Mouse (Mus musculus) small intestine, adult 2 months (tissue): ENCODE results near the gene Smim1. TPM values are rescaled to one million over a fixed set of nuclear protein-coding genes. Genes with fewer than 3 reads are reported as not detected.

Experiments
- H3K27ac ChIP-seq: fragments of 200-500 bp; 2 replicates; pipeline ENCODE4 v1.5.1; 2012; ENCODE audit warnings: low read depth, low read length, control low read depth, inconsistent platforms; ENCODE audit not compliant: insufficient read depth
- H3K27me3 ChIP-seq: fragments of 200-500 bp; 2 replicates; pipeline ENCODE4 v1.6.1; 2012; ENCODE audit warnings: mild to moderate bottlenecking, moderate library complexity, low read length, inconsistent platforms; ENCODE audit not compliant: control insufficient read depth, insufficient read depth
- H3K36me3 ChIP-seq: fragments of 200-500 bp; 2 replicates; pipeline ENCODE4 v1.6.1; 2012; ENCODE audit warnings: mild to moderate bottlenecking, low read length, control low read depth, inconsistent platforms; ENCODE audit not compliant: control insufficient read depth, insufficient read depth
- H3K4me1 ChIP-seq: fragments of 200-500 bp; 2 replicates; pipeline ENCODE4 v1.6.1; 2012; ENCODE audit warnings: low read length, inconsistent platforms, mixed read lengths; ENCODE audit not compliant: control insufficient read depth, insufficient read depth, insufficient read length
- H3K4me3 ChIP-seq: fragments of 200-500 bp; 2 replicates; pipeline ENCODE4 v1.5.1; 2012; ENCODE audit warnings: low read depth, mild to moderate bottlenecking, control low read depth, inconsistent platforms, low read length, moderate library complexity
- CTCF ChIP-seq: fragments of 200-500 bp; IDR thresholded peaks from 2 replicates; pipeline ENCODE4 v1.5.1; 2012; ENCODE audit warnings: low read depth, mild to moderate bottlenecking, control low read depth, inconsistent platforms, low read length, moderate library complexity, mixed read lengths; ENCODE audit not compliant: insufficient replicate concordance, insufficient read length; ENCODE audit errors: extremely low read depth
- POLR2A ChIP-seq: fragments of 200-500 bp; IDR thresholded peaks from 2 replicates; pipeline ENCODE4 v1.6.1; 2012; ENCODE audit warnings: low read depth, mild to moderate bottlenecking, control low read depth, inconsistent platforms, low read length, moderate library complexity
- WGBS: fragments of 180-500 bp; shearing (Covaris S2); methylation state at CpG from one replicate; pipeline ENCODE4 v1.1.7; 2018; 5-methylcytosine and 5-hydroxymethylcytosine counted together
- polyA plus RNA-seq: library from polyadenylated mRNA; depleted of rRNA; stranded (reverse); fragments of >200 nt; gene quantifications from 2 replicates; pipeline ENCODE4 v1.2.3, GENCODE M21; 2012

Gene Smim1
- polyA plus RNA-seq, 1 experiment, result 6.5 TPM

- H3K4me3 ChIP-seq, result no peak overlapping the region
- no peaks in the 10 kb centered on the region for H3K36me3 ChIP-seq
- no peaks in the 10 kb centered on the region for H3K27me3 ChIP-seq
- peak; percentile 16; the same call in 1 of the 2 replicates for TF ChIP-seq CTCF
- TF ChIP-seq POLR2A, result no peak
- H3K4me1 ChIP-seq, result peaks cover 9% of the 10 kb centered on the region
- H3K27ac ChIP-seq, result no peak overlapping the region
These were observed 2.6 kb upstream of the Smim1 start for GRCm38 (mm10) chr4:154028646-154029045.

GRCm38 (mm10) chr4:154028066-154028465, 2.0 kb upstream of the Smim1 start:
- TF ChIP-seq POLR2A (no peak), CTCF (no peak)
- no peaks in the 10 kb centered on the region for H3K27me3 ChIP-seq
- peaks cover 9% of the 10 kb centered on the region for H3K4me1 ChIP-seq
- H3K4me3 ChIP-seq, result no peak overlapping the region
- 83% methylated on average over 7 of the region's 7 CpGs for WGBS
- H3K36me3 ChIP-seq, result no peaks in the 10 kb centered on the region
- no peak overlapping the region for H3K27ac ChIP-seq

DNA sequence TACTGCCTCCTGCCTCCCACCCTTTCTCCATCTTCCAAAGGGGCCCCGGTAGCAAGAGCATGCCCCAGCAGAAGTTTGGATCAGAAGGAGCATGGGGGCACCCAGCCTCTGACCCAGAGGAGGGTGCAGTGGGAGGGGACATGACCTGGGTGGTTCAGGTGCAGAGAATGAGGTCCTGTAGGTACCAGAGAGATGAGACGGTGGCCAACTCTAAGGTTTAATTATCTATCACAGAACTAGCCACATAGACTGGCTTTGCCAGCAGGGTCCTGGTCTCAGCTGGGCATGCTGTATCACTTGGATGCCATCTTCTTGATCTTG, 371 bp upstream of the Smim1 start:
- H3K27me3 ChIP-seq, result no peaks in the 10 kb centered on the region
- H3K4me1 ChIP-seq, result peaks cover 9% of the 10 kb centered on the region
- H3K27ac ChIP-seq, result no peak overlapping the region
- peaks cover 3% of the 10 kb centered on the region; the same call in 1 of the 2 replicates for H3K36me3 ChIP-seq
- TF ChIP-seq CTCF, result no peak
- H3K4me3 ChIP-seq, result peak overlapping the region; percentile 61
- 7% methylated on average over 2 of the region's 2 CpGs for WGBS

GRCm38 (mm10) chr4:154024729-154025521, 1.1 kb downstream of the Smim1 start:
- Histone ChIP-seq H3K4me1 (peaks cover 9% of the 10 kb centered on the region), H3K27me3 (no peaks in the 10 kb centered on the region), H3K36me3 (peaks cover 9% of the 10 kb centered on the region), H3K4me3 (peak overlapping the region; percentile 61), H3K27ac (no peak overlapping the region)
- TF ChIP-seq CTCF (no peak), POLR2A (no peak)
- 51% methylated on average over 17 of the region's 17 CpGs for WGBS

- Histone ChIP-seq H3K36me3 (peaks cover 17% of the 10 kb centered on the region), H3K27ac (no peak overlapping the region), H3K4me1 (peaks cover 9% of the 10 kb centered on the region), H3K27me3 (no peaks in the 10 kb centered on the region), H3K4me3 (no peak overlapping the region)
- 26% methylated on average over 8 of the region's 8 CpGs for WGBS
- no peak for TF ChIP-seq CTCF
- no peak for TF ChIP-seq POLR2A
These were observed 2.1 kb downstream of the Smim1 start for GRCm38 (mm10) chr4:154023754-154024601.

DNA sequence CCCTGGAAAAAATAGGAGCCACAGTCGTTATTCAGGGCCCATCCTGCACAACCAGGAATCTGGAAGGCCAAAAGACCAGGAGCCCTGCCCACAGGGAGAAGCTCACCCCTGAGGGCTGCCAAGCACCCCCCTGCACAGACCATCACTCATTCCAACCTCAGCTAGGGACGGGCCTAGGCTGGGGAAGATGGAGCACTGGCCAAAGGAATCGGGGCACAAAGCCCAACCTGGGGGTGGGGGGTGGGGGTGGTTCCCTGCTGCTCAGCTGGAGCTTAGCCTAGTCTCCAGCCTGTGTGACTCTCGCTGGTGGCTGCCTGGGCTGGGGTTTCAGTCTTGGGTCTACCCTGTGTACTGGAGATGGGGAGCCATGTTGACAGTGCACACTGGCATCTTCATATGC, 3.2 kb downstream of the Smim1 start:
- WGBS, result 59% methylated on average over 4 of the region's 4 CpGs
- Histone ChIP-seq H3K27ac (no peak overlapping the region), H3K36me3 (peaks cover 28% of the 10 kb centered on the region), H3K4me3 (no peak overlapping the region), H3K4me1 (peaks cover 9% of the 10 kb centered on the region), H3K27me3 (no peaks in the 10 kb centered on the region)
- no peak for TF ChIP-seq CTCF
- no peak for TF ChIP-seq POLR2A

DNA sequence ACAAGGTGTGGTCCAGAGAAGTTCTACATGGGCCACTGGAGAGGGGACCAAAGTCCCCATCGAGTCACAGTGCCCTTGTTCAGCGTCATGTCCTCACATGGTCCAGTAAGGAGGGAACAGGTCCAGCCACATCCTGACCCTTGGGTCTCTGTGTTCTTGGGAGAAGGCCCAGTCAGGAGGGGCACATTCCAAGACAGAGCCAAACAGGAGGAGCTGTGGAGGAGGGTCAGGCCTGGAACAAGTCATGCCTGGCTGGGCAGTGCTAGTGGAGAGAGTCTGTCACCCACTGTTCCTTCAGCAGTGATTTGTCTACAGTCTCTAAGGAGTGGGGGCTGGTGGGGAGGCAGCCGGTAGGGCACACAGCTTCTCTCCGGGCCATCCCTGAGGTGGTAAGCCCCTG, 3.6 kb downstream of the Smim1 start:
- Histone ChIP-seq H3K36me3 (peaks cover 31% of the 10 kb centered on the region), H3K27me3 (no peaks in the 10 kb centered on the region), H3K4me3 (no peak overlapping the region), H3K4me1 (peaks cover 9% of the 10 kb centered on the region), H3K27ac (no peak overlapping the region)
- TF ChIP-seq CTCF (no peak), POLR2A (no peak)
- 64% methylated on average over 4 of the region's 4 CpGs for WGBS

GRCm38 (mm10) chr4:154021432-154021831, 4.6 kb downstream of the Smim1 start:
- Histone ChIP-seq H3K4me1 (peaks cover 8% of the 10 kb centered on the region), H3K27me3 (no peaks in the 10 kb centered on the region), H3K27ac (no peak overlapping the region), H3K4me3 (no peak overlapping the region), H3K36me3 (peaks cover 41% of the 10 kb centered on the region)
- 85% methylated on average over 9 of the region's 9 CpGs for WGBS
- TF ChIP-seq CTCF, result no peak
- no peak for TF ChIP-seq POLR2A
